8 mouse cellular contexts compared by ENCODE assay signal in the genomic region with DNA sequence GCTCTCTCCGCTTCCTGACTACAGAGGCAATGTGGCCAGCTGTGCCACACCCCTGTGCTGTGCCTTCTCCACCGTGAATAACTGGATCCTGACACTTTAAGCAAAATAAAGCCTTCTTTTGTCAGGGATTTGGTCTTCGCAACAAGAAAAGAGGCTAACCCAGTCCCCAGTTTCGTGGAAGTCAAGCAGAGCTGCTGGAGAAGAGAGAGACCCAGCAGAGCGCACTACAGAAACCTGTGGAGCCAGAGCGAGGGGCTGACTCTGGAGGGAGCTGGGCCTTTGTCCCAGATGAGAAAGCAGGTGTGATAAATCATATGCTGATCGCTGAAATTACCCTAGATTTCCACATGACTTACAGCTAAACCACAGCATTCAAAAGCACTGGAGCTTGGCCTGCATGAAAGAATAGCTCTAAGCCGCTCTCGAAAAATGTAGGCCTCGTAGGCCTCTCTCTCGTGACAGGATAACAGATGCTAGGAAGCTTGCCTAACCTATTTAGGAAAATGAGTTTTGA. TPM values are rescaled to one million over a fixed set of nuclear protein-coding genes. Genes with fewer than 3 reads are reported as not detected.
DNase-seq lines count a peak whose midpoint lies in the region; ATAC-seq lines count a peak whose summit lies in the region.
"Had no signal": no experiment of that assay in that cellular context is flagged by ENCODE, and none has a peak within 500 bp of the region (broad histone marks: within the 10 kb centered on the region; RNA-seq: fewer than 3 reads in every experiment).

No protein-coding gene starts in this region.

- H3K4me3 ChIP-seq in embryonic facial prominence, embryonic 11.5 days (ENCODE audit: low read depth, low read length), result no peak overlapping the region
- no peak overlapping the region for H3K4me3 ChIP-seq in limb, embryonic 11.5 days (ENCODE audit: low read depth, low read length)
- H3K4me3 ChIP-seq in heart, embryonic 12.5 days, result no peak overlapping the region

- H3K4me2 ChIP-seq in embryonic facial prominence, embryonic 11.5 days (ENCODE audit: low read depth, low read length), result no peak overlapping the region
- no peak overlapping the region for H3K4me2 ChIP-seq in limb, embryonic 11.5 days (ENCODE audit: low read depth, severe bottlenecking)
- no peak overlapping the region for H3K4me2 ChIP-seq in heart, embryonic 12.5 days

- no peaks in the 10 kb centered on the region for H3K9me3 ChIP-seq in embryonic facial prominence, embryonic 11.5 days (replicated peaks; ENCODE audit: control insufficient read depth, low read length)
- H3K9me3 ChIP-seq in limb, embryonic 11.5 days (ENCODE audit: control insufficient read depth, low read length), result no peaks in the 10 kb centered on the region
- H3K9me3 ChIP-seq in heart, embryonic 12.5 days (replicated peaks), result no peaks in the 10 kb centered on the region

- no peaks in the 10 kb centered on the region for H3K27me3 ChIP-seq in embryonic facial prominence, embryonic 11.5 days (ENCODE audit: control insufficient read depth, insufficient read depth, low read length)
- no peaks in the 10 kb centered on the region for H3K27me3 ChIP-seq in limb, embryonic 11.5 days (ENCODE audit: control insufficient read depth, insufficient read depth, low read length)
- H3K27me3 ChIP-seq in heart, embryonic 12.5 days (replicated peaks), result no peaks in the 10 kb centered on the region

- peak; percentile 54 for DNase-seq in R1 (ENCODE audit: low read depth, low spot score)
- DNase-seq in embryonic facial prominence, embryonic 11.5 days (ENCODE audit: low spot score), result peak; percentile 8
- DNase-seq in limb, embryonic 11.5 days (ENCODE audit: low spot score), result peak; percentile 29
- DNase-seq in retina, postnatal 1 day, result peak; percentile 87
- DNase-seq in adrenal gland, postnatal 4 days (ENCODE audit: low spot score in 2 of 2), result no peak
- no peak for DNase-seq in lung, postnatal 10 days
- DNase-seq: adrenal gland, adult 8-10 months had no signal

- H3K4me1 ChIP-seq in embryonic facial prominence, embryonic 11.5 days (ENCODE audit: control insufficient read depth, insufficient read depth, low read length), result no peaks in the 10 kb centered on the region
- 0 out of 2 replicates have a peak, but pooled peaks cover 3% of the 10 kb centered on the region for H3K4me1 ChIP-seq in limb, embryonic 11.5 days (ENCODE audit: control insufficient read depth, insufficient read depth, low read length)
- peaks cover 5% of the 10 kb centered on the region for H3K4me1 ChIP-seq in heart, embryonic 12.5 days (replicated peaks)

- WGBS in embryonic facial prominence, embryonic 11.5 days, result 45% methylated on average over 11 of the region's 11 CpGs
- 63% methylated on average over 11 of the region's 11 CpGs for WGBS in limb, embryonic 11.5 days
- 68% methylated on average over 11 of the region's 11 CpGs for WGBS in heart, embryonic 12.5 days

- no peak overlapping the region for H3K27ac ChIP-seq in embryonic facial prominence, embryonic 11.5 days (replicated peaks; ENCODE audit: low read depth, low read length)
- no peak overlapping the region for H3K27ac ChIP-seq in limb, embryonic 11.5 days (replicated peaks; ENCODE audit: low read depth, low read length)
- no peak overlapping the region for H3K27ac ChIP-seq in heart, embryonic 12.5 days (ENCODE audit: poor library complexity, severe bottlenecking)

- no peak overlapping the region for H3K9ac ChIP-seq in embryonic facial prominence, embryonic 11.5 days (replicated peaks; ENCODE audit: low read length)
- H3K9ac ChIP-seq in limb, embryonic 11.5 days (ENCODE audit: low read length), result no peak overlapping the region
- no peak overlapping the region for H3K9ac ChIP-seq in heart, embryonic 12.5 days

- H3K36me3 ChIP-seq in embryonic facial prominence, embryonic 11.5 days (replicated peaks; ENCODE audit: control insufficient read depth, insufficient read depth, low read depth, low read length), result no peaks in the 10 kb centered on the region
- H3K36me3 ChIP-seq in limb, embryonic 11.5 days (ENCODE audit: control insufficient read depth, insufficient read depth, low read length), result no peaks in the 10 kb centered on the region
- H3K36me3 ChIP-seq in heart, embryonic 12.5 days, result no peaks in the 10 kb centered on the region

- peak; percentile 36; the same call in 1 of the 2 replicates for ATAC-seq in embryonic facial prominence, embryonic 11.5 days (replicated peaks; ENCODE audit: insufficient number of reproducible peaks, low FRiP score, low TSS enrichment, low read depth)
- ATAC-seq in limb, embryonic 11.5 days (ENCODE audit: insufficient number of reproducible peaks, low FRiP score, low TSS enrichment, low read depth), result no peak
- ATAC-seq in heart, embryonic 12.5 days (ENCODE audit: insufficient number of reproducible peaks, low FRiP score), result no peak

RNA-seq across cellular contexts. Expression of a gene that starts 16.9 kb away (rescaled TPM):
- polyA plus RNA-seq in embryonic facial prominence, embryonic 11.5 days (2014; fragmentation: Nextera tagmentation; extraction: Ambion mirVana), result 3.1 TPM in 2 replicates
- 1.4 and 1.9 TPM in 2 replicates for polyA plus RNA-seq in limb, embryonic 11.5 days (2014; fragmentation: Nextera tagmentation; extraction: Ambion mirVana)
- 1 to 10 TPM in 1 of 2 experiments, under 1 TPM in 1; 0.25 to 1.0 TPM for total RNA-seq in adrenal gland, postnatal 4 days (2021)
- polyA plus RNA-seq in heart, embryonic 12.5 days (2016; fragmentation: Nextera tagmentation; extraction: Ambion mirVana), result 0.57 and 0.66 TPM in 2 replicates

RNA-seq across cellular contexts. Expression of a gene that starts 38.6 kb away (rescaled TPM):
- 11.4 and 11.9 TPM in 2 replicates for polyA plus RNA-seq in embryonic facial prominence, embryonic 11.5 days (2014; fragmentation: Nextera tagmentation; extraction: Ambion mirVana)
- polyA plus RNA-seq in limb, embryonic 11.5 days (2014; fragmentation: Nextera tagmentation; extraction: Ambion mirVana), result 11.0 and 11.6 TPM in 2 replicates
- total RNA-seq in adrenal gland, postnatal 4 days (2021), result 10 to 100 TPM; 74.8 to 80.3 TPM
- 12.8 and 12.9 TPM in 2 replicates for polyA plus RNA-seq in heart, embryonic 12.5 days (2016; fragmentation: Nextera tagmentation; extraction: Ambion mirVana)

Comparison
In these comparisons a context has a peak if more than half of its experiments do, and no peak if none do; other contexts are left out.
1. DNase-seq: peak in R1 (single experiment), embryonic facial prominence, embryonic 11.5 days (single experiment), limb, embryonic 11.5 days (single experiment) and retina, postnatal 1 day (single experiment); none in adrenal gland, postnatal 4 days (0 of 2) and lung, postnatal 10 days (single experiment).